Mouse (Mus musculus): ENCODE results near the gene Rbp2. TPM values are rescaled to one million over a fixed set of nuclear protein-coding genes. Genes with fewer than 3 reads are reported as not detected.

Gene Rbp2
- polyA plus RNA-seq, 1 experiment = not detected

DNA sequence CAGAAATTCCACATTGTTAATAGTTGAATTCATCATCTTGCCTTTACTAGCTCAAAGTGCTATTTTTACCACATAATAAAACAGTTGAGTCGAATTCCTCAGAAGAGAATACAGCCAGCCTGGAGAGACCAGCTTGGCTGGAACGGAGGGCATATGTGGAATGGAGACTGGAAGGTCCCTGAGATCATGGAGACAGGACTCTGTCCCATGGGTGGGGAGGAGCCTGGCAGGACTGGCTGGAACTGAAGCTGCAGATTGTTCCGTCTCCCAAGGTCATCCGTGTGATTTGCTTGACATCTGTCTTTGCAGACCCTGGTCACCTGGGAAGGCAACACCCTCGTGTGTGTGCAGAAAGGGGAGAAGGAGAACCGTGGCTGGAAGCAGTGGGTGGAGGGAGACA is 21.6 kb downstream of the Rbp2 start:
- Histone ChIP-seq H3K4me3 (ENCODE audit: insufficient read depth, low read length) (no peak overlapping the region), H3K27ac (ENCODE audit: insufficient read depth, low read length) (no peak overlapping the region), H3K4me1 (ENCODE audit: control insufficient read depth, insufficient read depth, low read length) (no peaks in the 10 kb centered on the region)
- no peak for TF ChIP-seq POLR2A (IDR thresholded peaks at IDR 0.05; ENCODE audit: extremely low read depth, insufficient read depth, low read length)
- no peak for TF ChIP-seq CTCF (IDR thresholded peaks at IDR 0.05; ENCODE audit: extremely low read depth, insufficient read depth, low read length)

DNA sequence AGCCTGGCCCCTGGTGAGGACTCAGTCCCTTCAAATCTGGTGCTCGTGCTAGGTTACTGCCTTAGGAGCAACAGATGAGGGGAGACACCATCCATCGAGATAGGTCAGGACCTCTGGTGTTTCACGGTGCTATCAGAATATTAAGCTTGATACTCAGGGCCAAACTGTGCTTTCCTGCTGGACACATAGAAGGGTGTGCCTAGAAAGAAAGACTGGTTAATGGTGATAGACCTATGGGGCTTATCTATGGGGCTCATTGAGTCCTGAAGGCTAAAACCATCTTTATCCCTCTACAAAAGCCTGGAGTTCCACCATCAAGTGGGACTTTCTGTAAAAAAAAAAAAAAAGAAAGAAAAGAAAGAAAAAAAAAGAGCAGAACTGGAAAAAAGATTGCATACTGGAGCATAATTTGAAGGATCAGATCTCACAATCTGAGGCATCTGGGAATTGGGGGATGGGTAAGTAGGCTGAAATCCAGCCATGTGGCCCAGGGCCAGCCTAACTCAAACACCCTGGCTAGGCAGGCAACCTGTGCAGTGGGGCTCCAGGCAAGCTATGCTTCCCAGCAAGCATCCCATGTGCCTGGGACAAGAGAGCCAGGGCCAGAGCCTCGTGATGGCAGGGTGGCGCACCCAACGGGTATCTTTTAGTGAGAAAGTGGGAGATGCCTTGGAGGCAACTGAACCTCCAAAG is 24.6 kb downstream of the Rbp2 start:
- no peak for TF ChIP-seq CTCF (IDR thresholded peaks at IDR 0.05; ENCODE audit: extremely low read depth, insufficient read depth, low read length)
- TF ChIP-seq POLR2A (IDR thresholded peaks at IDR 0.05; ENCODE audit: extremely low read depth, insufficient read depth, low read length) = no peak
- Histone ChIP-seq H3K27ac (ENCODE audit: insufficient read depth, low read length) (no peak overlapping the region), H3K4me3 (ENCODE audit: insufficient read depth, low read length) (no peak overlapping the region), H3K4me1 (ENCODE audit: control insufficient read depth, insufficient read depth, low read length) (no peaks in the 10 kb centered on the region)

DNA sequence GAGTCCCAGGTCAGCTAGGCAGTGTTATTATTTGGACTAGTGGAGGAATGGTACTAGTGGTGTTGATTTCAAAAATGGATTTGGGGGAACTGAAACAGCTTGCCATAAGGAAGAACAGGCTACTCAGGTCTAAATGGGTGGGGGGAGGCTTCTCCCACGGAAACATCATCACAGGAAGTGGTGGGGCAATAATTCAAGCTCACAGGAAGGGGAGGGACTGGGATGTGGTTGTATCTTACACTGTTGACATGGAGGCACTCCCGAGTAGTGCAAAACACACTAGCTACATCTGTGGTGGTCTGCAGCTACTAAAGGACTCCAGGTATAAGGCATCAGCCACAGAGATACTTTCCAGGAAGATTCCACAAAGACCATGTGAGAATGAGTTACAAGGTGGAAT is 38.0 kb downstream of the Rbp2 start:
- Histone ChIP-seq H3K4me1 (ENCODE audit: control insufficient read depth, insufficient read depth, low read length) (no peaks in the 10 kb centered on the region), H3K27ac (ENCODE audit: insufficient read depth, low read length) (no peak overlapping the region)
- no peak for TF ChIP-seq POLR2A (IDR thresholded peaks at IDR 0.05; ENCODE audit: extremely low read depth, insufficient read depth, low read length)
- TF ChIP-seq CTCF (IDR thresholded peaks at IDR 0.05; ENCODE audit: extremely low read depth, insufficient read depth, low read length) = no peak

DNA sequence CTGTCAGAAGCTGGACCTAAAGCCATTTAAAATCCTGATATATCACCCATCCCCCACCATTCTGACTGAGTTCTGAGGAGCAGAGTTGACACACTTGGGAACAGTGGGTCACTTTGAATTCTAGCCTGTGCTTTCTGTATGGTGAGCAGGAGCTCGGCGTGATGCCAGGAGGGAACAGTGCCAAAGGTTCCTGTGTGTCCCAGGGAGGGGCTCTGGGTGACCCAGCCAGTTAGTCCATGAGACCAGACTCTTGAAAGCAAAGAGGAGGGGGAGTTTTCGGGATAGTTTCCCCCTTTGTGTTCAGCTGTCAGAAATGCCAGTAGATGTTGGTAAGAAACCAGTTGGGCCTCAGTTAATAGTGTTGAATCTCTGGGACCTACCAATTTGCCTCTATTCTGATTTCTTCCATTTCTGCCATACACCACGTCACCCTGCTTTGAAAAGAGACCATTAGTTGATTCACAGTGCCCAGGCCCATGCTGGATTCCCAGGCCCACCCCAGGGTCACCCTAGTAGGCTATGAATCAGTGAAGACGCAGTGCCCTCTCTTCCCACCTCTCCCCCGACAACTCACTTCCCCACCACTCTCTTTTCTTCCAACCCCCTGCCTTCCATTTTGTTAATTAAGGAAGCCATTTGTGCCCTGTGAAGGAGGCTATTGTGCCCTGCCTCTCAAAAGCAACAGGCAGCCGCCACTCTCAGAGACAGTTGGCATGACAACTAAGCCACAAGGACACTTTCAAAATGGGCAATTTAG is 39.0 kb downstream of the Rbp2 start:
- TF ChIP-seq CTCF (IDR thresholded peaks at IDR 0.05; ENCODE audit: extremely low read depth, insufficient read depth, low read length) = no peak
- no peak for TF ChIP-seq POLR2A (IDR thresholded peaks at IDR 0.05; ENCODE audit: extremely low read depth, insufficient read depth, low read length)
- no peak overlapping the region for H3K27ac ChIP-seq (ENCODE audit: insufficient read depth, low read length)
- no peaks in the 10 kb centered on the region for H3K4me1 ChIP-seq (ENCODE audit: control insufficient read depth, insufficient read depth, low read length)
- H3K4me3 ChIP-seq (ENCODE audit: insufficient read depth, low read length) = no peak overlapping the region

More for the DNA sequence above, 38.0 kb downstream of the Rbp2 start:
- no peak overlapping the region for H3K4me3 ChIP-seq (ENCODE audit: insufficient read depth, low read length)

DNA sequence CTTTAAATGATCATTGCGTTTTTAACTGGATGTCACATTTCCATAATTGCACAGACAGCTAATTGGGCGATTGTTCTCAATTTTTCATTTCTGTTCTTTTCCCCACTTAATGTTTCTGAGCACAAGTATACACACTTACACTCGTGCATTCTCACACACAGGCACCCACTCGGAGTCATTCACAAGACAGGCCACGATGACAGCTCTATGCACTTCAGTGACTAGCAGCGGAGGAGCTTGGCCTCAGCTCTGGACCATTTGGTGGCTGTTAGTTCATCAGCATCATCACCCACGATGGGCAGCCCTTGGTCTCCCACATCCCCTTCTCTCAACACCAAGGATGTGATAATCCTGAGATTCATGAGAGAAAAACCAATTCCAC is 39.6 kb downstream of the Rbp2 start:
- Histone ChIP-seq H3K27ac (ENCODE audit: insufficient read depth, low read length) (no peak overlapping the region), H3K4me3 (ENCODE audit: insufficient read depth, low read length) (no peak overlapping the region), H3K4me1 (ENCODE audit: control insufficient read depth, insufficient read depth, low read length) (no peaks in the 10 kb centered on the region)
- TF ChIP-seq CTCF (IDR thresholded peaks at IDR 0.05; ENCODE audit: extremely low read depth, insufficient read depth, low read length) (no peak), POLR2A (IDR thresholded peaks at IDR 0.05; ENCODE audit: extremely low read depth, insufficient read depth, low read length) (no peak)

DNA sequence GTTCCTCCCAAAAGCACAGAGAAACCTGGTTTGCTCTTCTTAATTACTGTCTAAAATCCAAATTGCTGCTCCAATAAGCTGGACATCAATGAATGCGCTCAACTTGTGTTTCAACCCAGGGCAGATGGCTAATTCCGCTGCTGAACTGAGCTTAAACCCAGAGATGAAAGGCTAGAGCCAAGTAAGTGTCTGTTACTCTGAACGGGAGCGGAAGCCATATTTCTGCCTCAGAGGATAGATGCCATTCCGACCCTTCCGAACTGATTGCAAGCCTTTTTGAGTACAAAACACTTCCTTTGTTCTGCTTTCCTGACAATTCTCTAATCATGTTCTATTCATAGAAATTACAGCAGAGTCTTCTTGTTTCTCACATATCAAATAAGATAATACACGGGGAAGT is 41.3 kb downstream of the Rbp2 start:
- TF ChIP-seq CTCF (IDR thresholded peaks at IDR 0.05; ENCODE audit: extremely low read depth, insufficient read depth, low read length) (no peak), POLR2A (IDR thresholded peaks at IDR 0.05; ENCODE audit: extremely low read depth, insufficient read depth, low read length) (no peak)
- Histone ChIP-seq H3K4me1 (ENCODE audit: control insufficient read depth, insufficient read depth, low read length) (no peaks in the 10 kb centered on the region), H3K27ac (ENCODE audit: insufficient read depth, low read length) (no peak overlapping the region), H3K4me3 (ENCODE audit: insufficient read depth, low read length) (no peak overlapping the region)

DNA sequence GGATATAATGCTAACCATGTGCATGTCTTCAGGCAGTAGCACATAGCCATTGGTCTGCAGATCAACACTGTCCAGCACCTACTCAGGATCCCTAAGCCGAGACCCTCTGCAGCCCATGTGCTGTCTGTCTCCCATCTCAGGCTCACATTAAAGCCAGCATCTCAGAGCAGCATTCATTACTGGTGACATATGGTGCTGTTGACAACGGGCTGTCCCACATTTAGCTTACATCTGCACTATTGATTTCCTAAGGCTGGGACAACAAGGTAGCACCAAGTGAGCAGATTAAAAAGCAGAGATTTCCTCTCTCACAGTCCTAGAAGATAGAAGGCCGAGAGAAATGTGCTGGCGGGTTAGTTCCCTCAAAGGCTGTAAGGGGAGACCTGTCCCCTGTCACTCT is 43.9 kb downstream of the Rbp2 start:
- Histone ChIP-seq H3K27ac (ENCODE audit: insufficient read depth, low read length) (no peak overlapping the region), H3K4me3 (ENCODE audit: insufficient read depth, low read length) (no peak overlapping the region)
- no peak for TF ChIP-seq CTCF (IDR thresholded peaks at IDR 0.05; ENCODE audit: extremely low read depth, insufficient read depth, low read length)
- TF ChIP-seq POLR2A (IDR thresholded peaks at IDR 0.05; ENCODE audit: extremely low read depth, insufficient read depth, low read length) = no peak

DNA sequence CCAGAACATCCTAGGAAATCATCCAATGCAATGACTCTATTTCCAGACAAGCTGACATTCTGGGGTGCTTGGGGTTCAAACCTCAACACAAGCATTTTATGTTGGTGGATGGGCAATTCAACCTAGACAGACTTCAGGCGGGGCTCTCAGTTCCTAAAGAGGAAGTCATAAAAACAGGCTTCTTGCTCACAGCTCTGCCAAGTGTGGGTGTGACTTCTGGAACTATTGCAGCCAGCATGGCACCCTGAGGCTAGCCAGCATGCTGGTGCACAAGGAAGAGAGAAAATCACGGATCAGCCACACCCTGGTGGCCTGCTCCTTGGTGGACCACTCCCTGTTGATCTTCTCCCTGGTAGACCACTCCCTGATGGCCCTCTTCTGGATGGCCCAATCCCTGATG is 45.1 kb downstream of the Rbp2 start:
- Histone ChIP-seq H3K27ac (ENCODE audit: insufficient read depth, low read length) (no peak overlapping the region), H3K4me1 (ENCODE audit: control insufficient read depth, insufficient read depth, low read length) (no peaks in the 10 kb centered on the region), H3K4me3 (ENCODE audit: insufficient read depth, low read length) (no peak overlapping the region)
- TF ChIP-seq CTCF (IDR thresholded peaks at IDR 0.05; ENCODE audit: extremely low read depth, insufficient read depth, low read length) (no peak), POLR2A (IDR thresholded peaks at IDR 0.05; ENCODE audit: extremely low read depth, insufficient read depth, low read length) (no peak)

More for the DNA sequence above, 43.9 kb downstream of the Rbp2 start:
- H3K4me1 ChIP-seq (ENCODE audit: control insufficient read depth, insufficient read depth, low read length) = no peaks in the 10 kb centered on the region

DNA sequence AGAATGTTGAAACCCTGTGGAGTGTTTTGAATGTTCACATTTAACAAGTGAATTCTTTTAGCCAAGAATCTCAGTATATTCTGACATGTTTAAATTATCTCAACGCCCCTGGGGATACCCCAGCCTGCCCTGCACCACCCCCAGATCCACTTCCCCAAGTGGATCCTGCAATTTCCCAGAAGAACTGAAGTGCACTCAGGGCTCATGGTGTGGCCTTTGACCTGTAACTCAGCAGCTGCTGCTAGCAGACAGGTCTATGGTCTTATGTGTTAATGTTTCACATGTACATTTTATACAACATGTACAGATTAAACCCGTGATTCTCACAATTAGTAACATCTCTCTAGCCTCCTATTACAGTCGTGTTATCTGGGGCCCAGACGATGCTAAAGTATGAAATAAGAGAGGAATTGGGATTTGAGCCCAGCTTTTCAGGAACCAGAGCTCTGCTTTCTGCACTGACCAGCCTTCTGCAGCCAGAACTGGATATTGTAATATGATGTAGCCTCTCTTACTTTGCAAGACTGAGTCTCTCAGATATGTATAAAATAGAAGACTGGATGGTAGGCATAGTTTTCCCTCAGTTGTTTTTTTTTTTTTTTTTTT is 48.9 kb downstream of the Rbp2 start:
- TF ChIP-seq POLR2A (IDR thresholded peaks at IDR 0.05; ENCODE audit: extremely low read depth, insufficient read depth, low read length) (no peak), CTCF (IDR thresholded peaks at IDR 0.05; ENCODE audit: extremely low read depth, insufficient read depth, low read length) (no peak)
- H3K4me3 ChIP-seq (ENCODE audit: insufficient read depth, low read length) = no peak overlapping the region
- H3K4me1 ChIP-seq (ENCODE audit: control insufficient read depth, insufficient read depth, low read length) = no peaks in the 10 kb centered on the region; the same call in 1 of the 2 replicates
- H3K27ac ChIP-seq (ENCODE audit: insufficient read depth, low read length) = no peak overlapping the region

All from cortical plate, adult 2 months (tissue).